Mouse (Mus musculus) erythroblast, embryonic 14.5 days (primary cell): ENCODE results near the gene Gpr107.

Experiments used
- GATA1 ChIP-seq: IDR thresholded peaks from 2 replicates; pipeline ENCODE4 v1.6.1; 2012; ENCODE audit warnings: low read length, inconsistent platforms, mixed read lengths
- TAL1 ChIP-seq: IDR thresholded peaks from 3 replicates; pipeline ENCODE4 v1.6.1; 2012; ENCODE audit warnings: low read length, inconsistent platforms, mixed read lengths

DNA sequence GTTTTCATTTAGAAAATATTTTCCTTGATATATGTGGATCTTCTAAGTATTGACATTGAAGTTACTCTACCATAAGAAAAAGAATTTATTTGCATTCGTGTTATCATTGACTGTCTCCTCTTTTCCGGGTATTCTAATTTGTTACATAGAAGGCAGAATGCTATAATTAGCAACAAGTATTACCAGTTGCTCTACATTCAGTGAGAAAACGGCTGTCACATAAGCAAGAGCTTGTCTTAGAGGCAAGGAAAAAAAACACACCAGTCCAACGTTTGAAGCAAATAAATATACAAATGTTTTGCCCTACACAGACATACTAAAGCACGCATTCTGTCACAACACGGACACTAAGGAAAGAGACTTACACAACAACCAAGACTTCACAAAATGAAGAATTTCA is 40.4 kb upstream of the Gpr107 start:
- TF ChIP-seq GATA1 (no peak), TAL1 (no peak)
